Mouse (Mus musculus): ENCODE measurements around the gene P2rx4. TPM values are rescaled to one million over a fixed set of nuclear protein-coding genes. Genes with fewer than 3 reads are reported as not detected.
A peak's percentile ranks its signal among the peaks of the same experiment; 100 is the strongest.

P2rx4 gene
- total RNA-seq, 2 experiments from 2014 or later = 11.4 to 15.0 TPM

DNA sequence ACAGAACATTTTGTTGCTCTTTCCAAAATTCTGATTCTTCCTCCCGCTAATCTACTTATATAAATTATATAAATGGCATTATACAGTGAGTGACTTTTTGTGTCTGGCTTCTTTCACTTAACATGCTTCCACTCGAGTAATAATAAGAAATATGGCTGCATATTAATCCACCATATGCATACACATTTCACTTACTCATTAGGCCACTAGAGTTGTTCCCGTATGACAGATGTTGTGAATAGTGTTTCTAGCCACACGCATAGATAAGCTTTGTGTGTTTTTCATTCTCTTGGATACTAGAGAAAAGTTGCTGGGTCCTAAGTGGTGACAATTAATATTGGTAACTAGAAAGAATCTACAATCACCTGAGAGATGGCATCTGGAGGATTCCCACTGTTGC lies 48.3 kb downstream of the P2rx4 start:
- DNase-seq (ENCODE audit: extremely low spot score in 1 of 2, low spot score in 1 of 2) = no peak

DNA sequence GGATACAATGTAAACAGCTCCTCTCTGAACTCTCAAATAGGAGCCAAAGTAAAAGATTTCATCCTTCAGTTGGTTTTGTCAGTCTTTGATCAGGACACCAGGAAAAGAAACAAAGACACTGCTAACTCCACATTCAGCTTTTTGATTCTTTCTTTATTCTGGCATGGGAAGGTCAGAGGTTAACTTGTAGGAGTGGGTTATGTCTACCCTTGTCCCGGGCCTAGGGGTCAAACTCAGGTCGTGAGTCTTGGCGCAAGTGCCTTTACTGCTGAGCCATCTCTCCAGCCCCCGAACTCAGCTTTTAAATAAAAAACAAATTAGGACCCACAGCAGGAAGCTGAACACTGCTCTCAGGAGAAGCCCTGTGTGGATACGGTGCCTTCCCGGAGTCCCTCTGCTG lies 48.8 kb downstream of the P2rx4 start:
- DNase-seq (ENCODE audit: extremely low spot score in 1 of 2, low spot score in 1 of 2) = no peak

DNA sequence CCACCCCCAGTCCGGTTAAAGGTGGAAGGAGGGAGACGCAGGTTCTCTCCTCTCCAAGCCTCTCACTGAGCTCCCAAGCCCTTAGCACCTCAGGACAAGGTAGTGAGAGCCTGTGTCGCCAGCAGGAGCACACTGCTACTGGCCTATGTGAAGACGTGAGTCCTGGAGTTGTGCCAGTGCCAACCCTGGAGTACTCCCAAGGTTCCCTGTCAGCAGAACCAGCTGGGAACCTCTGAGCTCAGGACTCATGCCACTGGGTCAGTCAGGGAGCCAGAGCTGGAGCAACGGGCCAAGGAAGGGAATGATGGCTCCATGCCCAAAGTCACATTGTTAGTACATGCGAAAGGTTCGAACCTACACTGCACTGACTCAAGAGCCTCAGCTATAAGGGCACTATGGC lies 49.3 kb downstream of the P2rx4 start:
- no peak for DNase-seq (ENCODE audit: extremely low spot score in 1 of 2, low spot score in 1 of 2)

DNA sequence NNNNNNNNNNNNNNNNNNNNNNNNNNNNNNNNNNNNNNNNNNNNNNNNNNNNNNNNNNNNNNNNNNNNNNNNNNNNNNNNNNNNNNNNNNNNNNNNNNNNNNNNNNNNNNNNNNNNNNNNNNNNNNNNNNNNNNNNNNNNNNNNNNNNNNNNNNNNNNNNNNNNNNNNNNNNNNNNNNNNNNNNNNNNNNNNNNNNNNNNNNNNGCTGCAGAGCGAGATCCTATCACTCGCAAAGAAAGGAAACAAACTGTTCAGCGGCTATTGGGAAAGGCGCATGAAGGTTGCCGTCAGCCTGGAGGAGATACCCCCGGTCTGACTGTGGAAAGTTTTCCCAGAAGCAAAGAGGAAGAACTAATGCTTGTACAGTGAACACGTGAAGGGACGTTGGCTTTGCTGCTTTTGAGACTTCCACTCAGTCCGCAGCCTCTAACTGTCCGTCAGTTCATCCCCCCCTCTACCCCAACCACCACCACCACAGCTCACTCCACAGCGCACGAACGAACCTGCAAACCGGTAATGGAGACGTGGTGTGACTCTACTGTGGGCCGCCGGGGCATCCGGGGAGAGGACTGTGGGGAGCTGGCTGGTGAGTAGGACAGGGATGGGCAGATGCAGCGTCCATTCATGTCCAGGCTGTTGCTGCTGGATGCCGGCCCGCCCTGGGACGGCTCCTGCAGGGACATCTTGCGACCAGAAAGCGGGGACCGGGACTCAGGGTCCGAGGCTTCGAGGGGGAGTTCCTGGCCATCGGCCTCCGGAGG lies 56.1 kb downstream of the P2rx4 start:
- DNase-seq (ENCODE audit: extremely low spot score in 1 of 2, low spot score in 1 of 2) = no peak

DNA sequence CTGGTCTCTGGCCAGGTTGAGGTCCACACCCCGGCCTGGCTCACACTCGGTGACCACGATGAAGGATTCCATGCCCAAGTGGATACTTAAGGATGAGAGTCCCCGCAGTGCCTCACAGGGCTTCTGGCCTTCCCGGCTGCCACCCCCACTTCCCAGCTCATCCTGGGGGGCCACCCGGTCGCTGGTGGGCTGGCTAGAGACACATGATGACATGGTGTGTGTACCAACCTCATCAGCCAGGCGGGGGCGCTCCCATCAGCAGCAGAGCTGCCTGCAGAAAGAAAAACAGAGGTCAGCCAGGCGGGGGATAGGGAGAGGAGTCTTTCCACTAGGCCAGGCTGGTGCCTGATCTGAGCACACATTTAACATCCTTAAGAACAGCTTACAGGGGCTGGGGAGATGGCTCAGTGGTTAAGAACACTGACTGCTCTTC lies 56.7 kb downstream of the P2rx4 start:
- DNase-seq (ENCODE audit: extremely low spot score in 1 of 2, low spot score in 1 of 2) = peak in 1 of 2 experiments; percentile 47

DNA sequence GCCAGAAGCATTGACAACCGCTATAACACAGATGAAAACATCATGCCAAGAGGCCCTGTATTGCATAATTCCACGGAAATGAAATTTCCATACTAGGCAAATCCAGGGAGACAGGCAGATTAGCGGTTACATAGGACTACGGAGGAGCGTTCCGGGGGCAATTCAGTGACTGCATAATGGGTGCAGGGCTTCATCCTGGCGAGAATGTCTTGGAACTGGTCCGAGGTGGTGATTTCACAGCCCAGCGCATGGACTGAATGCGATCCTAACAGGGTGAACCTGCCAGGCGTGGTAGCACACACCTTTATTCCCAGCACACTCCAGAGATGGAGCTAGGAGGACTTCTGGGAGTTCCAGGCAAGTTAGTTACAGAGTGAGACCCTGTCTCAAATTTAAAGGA lies 59.9 kb downstream of the P2rx4 start:
- no peak for DNase-seq (ENCODE audit: extremely low spot score in 1 of 2, low spot score in 1 of 2)

DNA sequence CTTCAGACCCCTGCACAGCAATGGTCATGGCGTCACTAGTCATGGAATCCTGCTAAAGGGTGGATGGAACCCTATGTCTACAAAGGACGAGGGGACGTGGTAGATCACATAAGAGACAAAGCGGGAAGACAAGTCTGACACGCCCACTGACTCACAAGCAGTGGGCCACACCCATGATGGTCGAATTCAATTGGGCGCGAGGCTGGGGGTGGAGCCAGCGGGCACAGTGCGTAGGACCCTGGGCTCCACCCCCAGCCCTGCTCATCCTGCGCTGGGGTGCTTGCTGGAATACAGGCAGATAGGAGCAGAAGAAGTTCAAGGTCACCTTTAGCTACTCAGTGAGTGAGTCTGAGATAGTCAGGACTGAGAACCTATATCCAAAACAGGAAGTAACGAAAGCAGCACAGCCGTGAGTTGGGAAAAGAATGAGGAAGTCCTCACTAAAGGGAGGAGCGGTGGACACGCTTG lies 61.8 kb downstream of the P2rx4 start:
- no peak for DNase-seq (ENCODE audit: extremely low spot score in 1 of 2, low spot score in 1 of 2)

DNA sequence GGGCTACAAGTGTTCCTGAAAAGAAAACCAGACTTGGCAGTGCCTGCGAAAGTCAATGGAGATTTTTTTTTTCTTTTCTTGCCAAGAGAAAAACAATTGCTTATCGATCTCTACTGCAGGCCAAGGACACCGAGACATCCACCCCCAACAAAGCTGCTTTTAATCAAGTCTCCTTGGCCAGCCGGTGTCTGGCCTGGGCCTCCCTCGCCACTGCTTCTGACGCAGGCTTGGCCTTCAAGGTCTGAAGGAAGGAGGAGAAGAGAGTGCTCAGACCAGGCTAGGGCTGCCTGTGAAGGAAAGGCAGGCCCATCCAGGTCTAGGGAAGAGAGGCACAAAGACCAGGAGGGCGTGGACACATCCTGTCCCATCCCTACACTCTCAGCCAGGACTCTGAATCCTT lies 63.0 kb downstream of the P2rx4 start:
- DNase-seq (ENCODE audit: extremely low spot score in 1 of 2, low spot score in 1 of 2) = no peak

DNA sequence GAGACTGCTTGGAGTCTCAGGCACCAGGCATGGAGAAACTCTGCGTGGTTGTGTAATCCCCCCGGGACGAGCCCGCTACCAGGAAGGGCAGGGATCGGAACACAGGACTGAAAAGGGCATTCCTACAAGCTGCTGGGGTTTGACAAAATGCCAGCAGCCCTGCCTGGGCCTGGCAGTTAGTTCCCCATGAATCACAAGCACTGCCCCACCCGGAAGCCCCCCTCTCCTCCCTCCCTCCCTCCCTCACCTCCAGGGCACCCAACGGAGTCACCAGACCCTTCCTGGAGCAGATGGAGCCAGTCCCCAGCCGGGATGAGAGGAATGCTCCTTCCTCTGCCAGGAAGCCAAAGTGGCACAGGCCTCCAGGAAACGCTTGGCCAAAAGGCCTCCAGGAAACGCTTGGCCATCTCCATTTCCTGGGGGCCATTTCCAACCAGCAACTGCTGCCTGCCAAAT lies 63.5 kb downstream of the P2rx4 start:
- DNase-seq (ENCODE audit: extremely low spot score in 1 of 2, low spot score in 1 of 2) = no peak

DNA sequence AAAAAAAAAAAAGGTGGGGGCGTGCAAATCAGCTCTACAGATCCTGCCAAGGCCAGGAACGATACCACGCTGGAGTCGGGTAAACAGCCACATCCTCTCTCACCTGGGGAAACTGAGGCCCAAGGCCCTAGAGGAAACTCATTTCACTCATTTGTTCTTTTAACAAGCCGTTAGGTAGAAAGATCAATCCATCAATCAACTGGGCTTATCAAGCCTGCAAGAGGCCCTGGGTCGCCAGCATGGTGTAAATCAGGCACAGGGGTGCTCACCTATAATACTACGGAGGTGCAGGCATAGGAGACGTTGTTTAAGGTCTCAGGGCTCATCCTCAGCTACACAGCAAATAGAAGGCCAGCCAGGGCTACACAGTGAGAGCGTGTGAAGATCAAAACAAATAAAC lies 64.1 kb downstream of the P2rx4 start:
- no peak for DNase-seq (ENCODE audit: extremely low spot score in 1 of 2, low spot score in 1 of 2)

DNA sequence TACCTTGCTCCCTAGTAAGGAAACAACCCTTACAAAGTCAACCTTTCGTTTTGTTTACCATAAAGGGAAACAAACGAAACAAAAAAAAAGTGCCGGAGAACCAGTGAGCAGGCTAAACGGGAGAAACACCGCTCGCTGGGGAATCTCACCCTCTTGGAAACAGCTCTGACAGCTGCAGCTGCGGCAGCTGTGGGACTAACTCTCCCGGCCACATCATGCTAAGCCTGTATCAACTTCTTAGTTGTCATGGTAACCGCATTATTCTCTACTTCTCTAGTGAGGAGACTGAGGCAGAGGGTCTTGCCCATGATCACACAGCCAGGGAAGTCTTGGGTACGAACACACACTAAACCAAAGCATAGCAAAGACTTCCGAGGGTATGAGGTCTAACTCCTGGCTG lies 66.4 kb downstream of the P2rx4 start:
- DNase-seq (ENCODE audit: extremely low spot score in 1 of 2, low spot score in 1 of 2) = no peak

DNA sequence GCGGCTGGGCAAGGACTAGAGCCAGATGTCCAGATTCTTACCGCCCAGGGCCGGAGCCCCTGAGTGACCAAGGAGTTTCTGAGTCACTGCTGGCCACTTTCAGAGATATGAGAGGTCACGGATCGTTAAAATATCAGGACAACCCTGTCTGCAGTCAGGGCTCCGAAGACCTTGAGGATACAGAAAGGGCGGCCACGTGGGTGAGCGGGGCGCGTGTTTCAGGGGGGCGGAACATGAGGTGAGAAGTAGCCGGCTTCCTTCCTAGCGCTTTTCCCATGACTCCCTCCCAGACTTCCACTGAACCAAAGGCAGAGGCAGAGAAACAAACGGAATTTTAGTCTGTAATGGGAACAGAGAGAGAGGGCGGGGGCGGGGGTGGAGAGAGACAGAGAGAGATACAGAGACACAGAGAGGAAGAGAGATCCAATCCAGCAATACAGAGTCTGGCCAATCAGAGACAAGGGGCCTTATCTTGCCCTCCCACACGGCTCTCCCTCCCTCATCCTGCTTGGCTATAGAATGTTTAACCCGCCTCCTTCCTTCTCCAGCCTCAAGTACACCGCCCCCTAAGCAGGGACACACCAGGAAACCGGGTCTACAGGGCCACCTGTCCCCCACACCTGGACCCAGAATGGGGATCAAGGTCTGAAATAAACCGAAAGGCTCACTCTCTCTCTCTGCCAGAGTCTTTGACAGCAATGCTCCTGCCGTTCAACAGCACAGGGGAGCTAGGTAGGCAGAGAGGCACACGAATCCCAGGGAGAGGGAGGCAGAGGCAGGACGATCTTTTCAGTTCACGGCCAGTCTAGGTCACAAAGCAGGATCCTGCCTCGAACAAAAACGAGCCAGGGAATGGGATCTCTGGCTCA lies 67.6 kb downstream of the P2rx4 start:
- no peak for DNase-seq (ENCODE audit: extremely low spot score in 1 of 2, low spot score in 1 of 2)

DNA sequence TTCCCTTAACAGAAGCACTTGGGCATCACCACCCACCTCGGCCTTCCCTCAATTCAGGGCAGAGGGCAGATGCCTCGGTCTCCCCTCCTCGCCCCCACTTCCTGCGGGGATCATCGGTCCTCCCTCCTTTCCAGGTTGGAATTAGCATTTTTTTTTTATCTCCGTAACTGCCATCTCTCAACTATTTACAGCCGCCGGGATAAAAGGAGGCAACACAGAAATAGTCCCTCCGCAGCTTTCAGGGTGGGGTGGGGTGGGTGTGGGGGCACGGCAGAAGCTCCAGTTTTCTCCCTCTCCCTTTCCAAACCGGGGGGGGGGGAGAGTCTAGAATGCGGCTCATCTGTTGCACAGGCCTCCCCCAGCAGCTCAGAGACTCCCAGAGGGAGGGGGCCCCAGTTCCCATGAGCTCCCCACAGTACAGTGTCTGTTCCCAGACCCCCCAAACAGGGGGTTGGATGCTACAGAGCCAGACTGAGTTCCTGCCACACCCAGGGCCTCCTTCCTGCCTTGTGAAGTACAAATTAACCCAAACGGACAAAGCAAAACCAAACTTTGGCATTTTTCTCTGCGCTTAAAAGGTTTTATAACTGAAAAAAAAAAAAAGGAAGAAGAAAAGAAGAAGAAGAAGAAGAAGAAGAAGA lies 68.4 kb downstream of the P2rx4 start:
- no peak for DNase-seq (ENCODE audit: extremely low spot score in 1 of 2, low spot score in 1 of 2)

DNA sequence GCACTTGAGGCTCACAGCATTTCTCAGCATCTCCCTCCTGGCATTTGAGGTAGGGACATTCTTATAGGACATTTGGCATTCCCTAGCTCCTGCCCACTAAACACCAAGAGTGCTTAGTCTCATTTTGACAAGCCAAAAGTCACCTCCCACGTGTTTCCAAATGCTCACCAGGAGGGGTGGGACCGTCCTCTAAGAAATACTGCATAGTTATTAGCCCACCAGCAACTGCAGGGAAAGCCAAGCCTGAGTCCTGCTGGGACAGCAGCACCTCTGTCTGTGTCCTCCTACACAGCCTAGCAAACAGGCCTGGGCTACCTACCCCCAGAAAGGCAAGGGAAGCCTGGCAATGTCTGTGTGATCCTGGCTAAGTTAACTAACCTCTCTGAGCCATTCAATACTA lies 70.0 kb downstream of the P2rx4 start:
- no peak for DNase-seq (ENCODE audit: extremely low spot score in 1 of 2, low spot score in 1 of 2)

DNA sequence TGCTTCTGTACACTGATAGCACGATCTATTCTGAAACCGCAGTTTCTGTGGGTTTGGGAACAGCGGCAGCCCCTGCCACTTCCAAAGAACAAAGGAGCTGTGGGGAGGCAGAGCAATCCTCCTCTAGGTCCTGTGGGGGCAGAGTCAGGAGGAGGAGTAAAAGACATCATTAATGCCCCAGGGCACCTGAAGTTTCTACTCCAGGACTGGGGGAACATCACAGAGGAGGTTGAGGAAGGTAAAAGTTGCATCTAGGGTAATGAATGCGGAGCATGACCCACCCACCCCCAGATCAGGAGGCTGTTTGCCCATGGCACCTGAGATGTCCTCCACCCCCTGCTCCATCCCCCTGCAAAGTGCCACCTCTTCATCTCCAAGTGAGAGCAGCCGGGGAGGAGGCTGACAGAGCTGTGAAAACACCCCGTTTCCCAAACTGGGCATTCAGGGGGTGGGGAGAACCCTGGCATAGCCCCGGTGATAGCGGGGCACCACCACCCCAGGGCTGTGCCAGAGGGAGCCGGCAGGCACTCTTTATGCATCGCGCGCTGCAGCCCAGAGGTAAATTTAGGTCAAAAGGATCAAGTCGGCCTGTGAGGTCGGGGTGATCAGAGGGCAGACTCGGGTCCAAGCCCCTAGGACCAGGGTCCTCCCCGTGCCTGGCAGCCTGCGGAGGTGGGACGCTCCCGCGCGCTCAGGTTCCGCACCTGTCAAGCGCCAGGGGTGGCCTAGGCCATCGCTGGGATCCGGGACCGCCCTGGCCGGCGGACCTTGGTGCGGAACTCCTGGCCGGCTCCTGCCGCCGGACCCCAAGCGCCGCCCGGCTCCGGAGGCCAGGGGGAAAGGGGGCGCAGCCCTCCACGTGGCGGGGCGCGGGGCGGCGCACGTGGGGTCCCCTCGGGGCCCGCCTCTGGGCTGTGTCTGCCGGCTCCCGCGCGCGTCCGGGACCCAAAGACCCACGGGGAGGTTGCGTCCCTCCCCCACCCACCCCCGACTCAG lies 71.2 kb downstream of the P2rx4 start:
- no peak for DNase-seq (ENCODE audit: extremely low spot score in 1 of 2, low spot score in 1 of 2)

Small RNA genes within 50 kb of the gene (microRNA-seq; reads per million reads assigned to microRNA genes)
- 1.6 to 1.7 reads per million in 2 experiments for gene Mir8115

Other genes starting within 250 kb of the P2rx4 start
- 100 to 1,000 TPM; 629 to 650 TPM for gene Atp2a2, start 205.3 kb upstream of the P2rx4 start, total RNA-seq (2021)
- gene Ift81, start 93.0 kb upstream of the P2rx4 start, total RNA-seq (2021) = 10 to 100 TPM; 34.5 to 37.4 TPM
- gene P2rx7, start 63.6 kb upstream of the P2rx4 start, total RNA-seq (2021) = 10 to 100 TPM in 1 of 2 experiments, 1 to 10 TPM in 1; 7.0 to 10.8 TPM
- 100 to 1,000 TPM; 110 to 127 TPM for gene Camkk2, start 71.9 kb downstream of the P2rx4 start, total RNA-seq (2021)
- 100 to 1,000 TPM; 198 to 200 TPM for gene Anapc5, start 113.8 kb downstream of the P2rx4 start, total RNA-seq (2021)
- gene Rnf34, start 142.5 kb downstream of the P2rx4 start, total RNA-seq (2021) = 10 to 100 TPM; 58.0 TPM